Mouse (Mus musculus) cerebellum, adult 2 months (tissue): ENCODE data around the gene Eif2s1. TPM values are rescaled to one million over a fixed set of nuclear protein-coding genes. Genes with fewer than 3 reads are reported as not detected.

Experiments used
- DNase-seq, 2 experiments: peaks; one replicate each; pipeline ENCODE4 v3.0.0; 2021
- H3K27ac ChIP-seq: fragments of 200-500 bp; 2 replicates; pipeline ENCODE4 v1.5.1; 2012; ENCODE audit warnings: low read length, control low read depth, inconsistent platforms; ENCODE audit not compliant: insufficient read depth
- H3K27me3 ChIP-seq: fragments of 200-500 bp; 2 replicates; pipeline ENCODE4 v1.6.1; 2012; ENCODE audit warnings: inconsistent platforms, mild to moderate bottlenecking, low read length, moderate library complexity; ENCODE audit not compliant: control insufficient read depth, insufficient read depth
- H3K4me1 ChIP-seq: fragments of 200-500 bp; 2 replicates; pipeline ENCODE4 v1.6.1; 2011; ENCODE audit warnings: low read length; ENCODE audit not compliant: control insufficient read depth, insufficient read depth
- H3K4me3 ChIP-seq: fragments of 200-500 bp; replicated peaks from 2 replicates; pipeline ENCODE3; 2011; ENCODE audit warnings: mild to moderate bottlenecking, low read depth, low read length, control low read depth; ENCODE audit not compliant: insufficient read depth
- CTCF ChIP-seq: fragments of 200-500 bp; IDR thresholded peaks from 2 replicates; pipeline ENCODE4 v1.5.1; 2011; ENCODE audit warnings: low read depth, mild to moderate bottlenecking, control low read depth, low read length, moderate library complexity, borderline replicate concordance; ENCODE audit not compliant: insufficient read depth
- POLR2A ChIP-seq: fragments of 200-500 bp; IDR thresholded peaks from 2 replicates; pipeline ENCODE4 v1.6.1; 2011; ENCODE audit warnings: low read length, control low read depth, borderline replicate concordance; ENCODE audit not compliant: insufficient read depth
- WGBS: fragments of 180-500 bp; shearing (Covaris S2); methylation state at CpG from one replicate; pipeline ENCODE4 v1.1.7; 2018; 5-methylcytosine and 5-hydroxymethylcytosine counted together
- polyA plus RNA-seq: library from polyadenylated mRNA; depleted of rRNA; stranded (reverse); fragments of >200 nt; gene quantifications from 2 replicates; pipeline ENCODE4 v1.2.3, GENCODE M21; 2012; rRNA removed

The Eif2s1 gene
- polyA plus RNA-seq, 1 experiment, result 29.1 TPM

- H3K27me3 ChIP-seq, result no peaks in the 10 kb centered on the region
- TF ChIP-seq CTCF (no peak), POLR2A (no peak)
- H3K27ac ChIP-seq, result no peak overlapping the region
- no peaks in the 10 kb centered on the region for H3K4me1 ChIP-seq
- 41% methylated on average over 5 of the region's 5 CpGs for WGBS
- no peak overlapping the region for H3K4me3 ChIP-seq
- no peak for DNase-seq
These were observed 65.7 kb downstream of the Eif2s1 start for GRCm38 (mm10) chr12:78927287-78927686.

DNA sequence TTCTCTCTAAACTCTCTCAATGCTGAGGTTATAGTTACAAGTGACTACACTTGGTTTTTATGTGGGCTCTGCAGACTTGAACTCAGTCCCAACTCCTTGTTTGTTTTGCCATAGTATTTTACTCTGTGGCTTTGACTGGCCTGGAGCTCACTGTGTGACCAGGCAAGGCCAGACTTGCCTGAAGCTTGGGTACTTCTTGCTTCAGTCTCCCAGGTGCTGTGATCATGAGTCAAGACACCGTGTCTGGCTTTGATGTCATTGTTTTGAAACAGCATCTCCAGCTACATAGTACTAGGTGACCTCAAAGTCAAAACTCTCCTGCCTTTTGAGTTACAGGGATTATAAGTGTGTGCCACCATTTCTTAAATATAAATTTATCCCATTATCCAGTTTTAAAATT is 68.3 kb downstream of the Eif2s1 start:
- TF ChIP-seq POLR2A (no peak), CTCF (no peak)
- Histone ChIP-seq H3K4me1 (no peaks in the 10 kb centered on the region), H3K27ac (no peak overlapping the region), H3K4me3 (no peak overlapping the region), H3K27me3 (no peaks in the 10 kb centered on the region)
- no peak for DNase-seq
- whole genome bisulfite sequencing, result 68% methylated on average over 1 of the region's 1 CpGs

DNA sequence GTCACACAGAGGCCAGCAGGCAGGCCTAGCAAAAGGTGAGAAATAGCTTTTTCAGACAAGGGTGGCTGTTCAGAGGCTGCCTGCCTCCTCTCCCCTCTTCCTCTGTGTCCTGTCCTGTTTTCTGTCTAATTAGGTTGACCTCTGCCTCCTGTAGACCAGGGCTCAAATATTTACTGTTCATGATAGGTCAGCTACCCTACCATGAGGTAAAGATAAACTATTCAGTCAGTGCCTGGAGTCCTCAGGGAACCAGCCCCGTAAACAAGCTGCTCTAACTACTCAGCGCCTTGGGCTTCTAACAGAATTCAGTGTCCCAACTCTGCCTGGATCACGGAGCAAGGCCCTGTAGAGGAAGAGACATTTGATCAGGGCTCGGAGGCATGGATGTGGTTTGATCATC is 74.9 kb downstream of the Eif2s1 start:
- H3K4me1 ChIP-seq, result no peaks in the 10 kb centered on the region
- H3K27ac ChIP-seq, result no peak overlapping the region
- no peak overlapping the region for H3K4me3 ChIP-seq
- WGBS, result 82% methylated on average over 4 of the region's 4 CpGs
- no peaks in the 10 kb centered on the region for H3K27me3 ChIP-seq
- no peak for TF ChIP-seq CTCF
- TF ChIP-seq POLR2A, result no peak
- DNase-seq, result no peak

Other genes with a start within 250 kb of the Eif2s1 start
- 0.28 and 0.41 TPM in 2 replicates for gene Fam71d, start 170.3 kb upstream of the Eif2s1 start, polyA plus RNA-seq
- 14.0 and 14.6 TPM in 2 replicates for gene Mpp5, start 112.9 kb upstream of the Eif2s1 start, polyA plus RNA-seq
- gene Atp6v1d, start 181 bp upstream of the Eif2s1 start, polyA plus RNA-seq, result 144 and 162 TPM in 2 replicates
- 0.80 and 0.92 TPM in 2 replicates for gene Plek2, start 45.1 kb downstream of the Eif2s1 start, polyA plus RNA-seq
- gene Tmem229b, start 145.8 kb downstream of the Eif2s1 start, polyA plus RNA-seq, result 80.8 and 90.8 TPM in 2 replicates
- gene Plekhh1, start 167.3 kb downstream of the Eif2s1 start, polyA plus RNA-seq, result 34.2 and 36.7 TPM in 2 replicates
- 13.5 and 14.4 TPM in 2 replicates for gene Pigh, start 227.8 kb downstream of the Eif2s1 start, polyA plus RNA-seq